Mouse (Mus musculus) heart, embryonic 13.5 days (tissue): Measurements from ENCODE around the gene Fosl2. TPM values are rescaled to one million over a fixed set of nuclear protein-coding genes. Genes with fewer than 3 reads are reported as not detected.

Source experiments
- ATAC-seq: fragments of 200-750 bp; cut with Nextera tagmentation; 2 replicates; pipeline ENCODE4 v1.8.0; 2017; ENCODE audit warnings: moderate TSS enrichment; ENCODE audit not compliant: insufficient number of reproducible peaks, low FRiP score, low TSS enrichment; ENCODE audit errors: extremely low read depth
- H3K27ac ChIP-seq: fragments of 300-500 bp; sonication (generic); replicated peaks from 2 replicates; pipeline ENCODE4 v1.5.1; 2015; ENCODE audit warnings: moderate library complexity, mild to moderate bottlenecking, inconsistent platforms
- H3K27me3 ChIP-seq: fragments of 300-500 bp; sonication (generic); replicated peaks from 2 replicates; pipeline ENCODE4 v1.6.1; 2015; ENCODE audit warnings: mild to moderate bottlenecking, inconsistent platforms
- H3K36me3 ChIP-seq: fragments of 300-500 bp; sonication (generic); 2 replicates; pipeline ENCODE4 v1.6.1; 2015; ENCODE audit warnings: mild to moderate bottlenecking, inconsistent platforms
- H3K4me1 ChIP-seq: fragments of 300-500 bp; sonication (generic); 2 replicates; pipeline ENCODE4 v1.6.1; 2015; ENCODE audit warnings: inconsistent platforms
- H3K4me2 ChIP-seq: fragments of 300-500 bp; sonication (generic); 2 replicates; pipeline ENCODE4 v1.6.1; 2015; ENCODE audit warnings: inconsistent platforms, mild to moderate bottlenecking, moderate library complexity
- H3K4me3 ChIP-seq: fragments of 300-500 bp; sonication (generic); 2 replicates; pipeline ENCODE4 v1.5.1; 2015; ENCODE audit warnings: moderate library complexity, mild to moderate bottlenecking, inconsistent platforms
- H3K9ac ChIP-seq: fragments of 300-500 bp; sonication (generic); 2 replicates; pipeline ENCODE4 v1.6.1; 2015; ENCODE audit warnings: inconsistent platforms, mild to moderate bottlenecking, moderate library complexity
- H3K9me3 ChIP-seq: fragments of 300-500 bp; sonication (generic); 2 replicates; pipeline ENCODE4 v1.6.1; 2016; ENCODE audit warnings: inconsistent platforms
- WGBS: fragments of 180-500 bp; shearing (Covaris S2); methylation state at CpG from one replicate; pipeline ENCODE4 v1.1.7; 2015; ENCODE audit warnings: mixed read lengths; 5-methylcytosine and 5-hydroxymethylcytosine counted together
- polyA plus RNA-seq: library from polyadenylated mRNA; unstranded; fragments of >200 nt; fragmentation: Nextera tagmentation; extraction: Ambion mirVana; gene quantifications from 2 replicates; pipeline ENCODE4 v1.2.1, GENCODE M21; 2015

The Fosl2 gene
- polyA plus RNA-seq, 1 experiment from 2014 or later, result 2.0 TPM

- H3K4me2 ChIP-seq, result peak overlapping the region; percentile 95
- peak overlapping the region; percentile 96 for H3K9ac ChIP-seq
- H3K27ac ChIP-seq, result peak overlapping the region; percentile 100
- peaks cover 4% of the 10 kb centered on the region; the same call in 1 of the 2 replicates for H3K27me3 ChIP-seq
- H3K4me3 ChIP-seq, result peak overlapping the region; percentile 90
- H3K4me1 ChIP-seq, result peaks cover 41% of the 10 kb centered on the region
- no peaks in the 10 kb centered on the region for H3K36me3 ChIP-seq
- 4% methylated on average over 21 of the region's 21 CpGs for WGBS
- no peak for ATAC-seq
- no peaks in the 10 kb centered on the region for H3K9me3 ChIP-seq
Observed at GRCm38 (mm10) chr5:32134051-32134732, 1.4 kb upstream of the Fosl2 start.

GRCm38 (mm10) chr5:32134903-32135335 lies 682 bp upstream of the Fosl2 start:
- Histone ChIP-seq H3K4me2 (peak overlapping the region; percentile 95), H3K9ac (peak overlapping the region; percentile 96), H3K27me3 (no peaks in the 10 kb centered on the region; the same call in 1 of the 2 replicates), H3K27ac (peak overlapping the region; percentile 100), H3K4me3 (peak overlapping the region; percentile 90), H3K4me1 (peaks cover 46% of the 10 kb centered on the region), H3K9me3 (no peaks in the 10 kb centered on the region), H3K36me3 (no peaks in the 10 kb centered on the region)
- 0% methylated on average over 28 of the region's 54 CpGs for WGBS
- ATAC-seq, result peak; percentile 38; the same call in 1 of the 2 replicates

GRCm38 (mm10) chr5:32136301-32136863 lies 781 bp downstream of the Fosl2 start:
- Histone ChIP-seq H3K27ac (peak overlapping the region; percentile 100), H3K4me1 (peaks cover 58% of the 10 kb centered on the region), H3K9ac (peak overlapping the region; percentile 96), H3K36me3 (no peaks in the 10 kb centered on the region), H3K9me3 (no peaks in the 10 kb centered on the region), H3K4me2 (peak overlapping the region; percentile 95), H3K27me3 (no peaks in the 10 kb centered on the region; the same call in 1 of the 2 replicates), H3K4me3 (peak overlapping the region; percentile 90)
- no peak for ATAC-seq
- under 1% methylated on average over 63 of the region's 63 CpGs for WGBS

- H3K4me2 ChIP-seq, result peak overlapping the region; percentile 95
- no peaks in the 10 kb centered on the region for H3K9me3 ChIP-seq
- H3K4me3 ChIP-seq, result peak overlapping the region; percentile 90
- no peaks in the 10 kb centered on the region for H3K36me3 ChIP-seq
- 1% methylated on average over 12 of the region's 12 CpGs for WGBS
- peak overlapping the region; percentile 100 for H3K27ac ChIP-seq
- H3K4me1 ChIP-seq, result peaks cover 62% of the 10 kb centered on the region
- H3K9ac ChIP-seq, result peak overlapping the region; percentile 96
- no peak for ATAC-seq
- no peaks in the 10 kb centered on the region; the same call in 1 of the 2 replicates for H3K27me3 ChIP-seq
Observed at GRCm38 (mm10) chr5:32137106-32137522, 1.5 kb downstream of the Fosl2 start.

- WGBS, result 42% methylated on average over 10 of the region's 10 CpGs
- ATAC-seq, result no peak
- Histone ChIP-seq H3K4me1 (peaks cover 69% of the 10 kb centered on the region), H3K27me3 (no peaks in the 10 kb centered on the region), H3K4me3 (peak overlapping the region; percentile 90), H3K4me2 (peak overlapping the region; percentile 95), H3K27ac (peak overlapping the region; percentile 100), H3K9me3 (no peaks in the 10 kb centered on the region), H3K9ac (peak overlapping the region; percentile 96), H3K36me3 (no peaks in the 10 kb centered on the region)
Observed at GRCm38 (mm10) chr5:32138446-32139195, 3.0 kb downstream of the Fosl2 start.

GRCm38 (mm10) chr5:32139516-32140037 lies 4.0 kb downstream of the Fosl2 start:
- ATAC-seq, result no peak
- Histone ChIP-seq H3K4me1 (peaks cover 70% of the 10 kb centered on the region), H3K4me2 (peak overlapping the region; percentile 95), H3K27ac (peak overlapping the region; percentile 100), H3K27me3 (no peaks in the 10 kb centered on the region), H3K36me3 (no peaks in the 10 kb centered on the region; the same call in 1 of the 2 replicates), H3K9ac (peak overlapping the region; percentile 96), H3K9me3 (no peaks in the 10 kb centered on the region), H3K4me3 (peak overlapping the region; percentile 90)
- WGBS, result 21% methylated on average over 9 of the region's 9 CpGs

GRCm38 (mm10) chr5:32141899-32142298 lies 6.3 kb downstream of the Fosl2 start:
- 0 out of 2 replicates have a peak overlapping the region, but pooled peaks have one; percentile 37 for H3K9ac ChIP-seq
- 79% methylated on average over 2 of the region's 2 CpGs for WGBS
- no peak overlapping the region for H3K4me3 ChIP-seq
- no peak overlapping the region for H3K4me2 ChIP-seq
- peaks cover 13% of the 10 kb centered on the region for H3K36me3 ChIP-seq
- no peaks in the 10 kb centered on the region for H3K27me3 ChIP-seq
- H3K4me1 ChIP-seq, result peaks cover 72% of the 10 kb centered on the region
- no peaks in the 10 kb centered on the region for H3K9me3 ChIP-seq
- no peak overlapping the region for H3K27ac ChIP-seq
- no peak for ATAC-seq

GRCm38 (mm10) chr5:32143433-32143970 lies 7.9 kb downstream of the Fosl2 start:
- Histone ChIP-seq H3K4me1 (peaks cover 58% of the 10 kb centered on the region), H3K27ac (peak overlapping the region; percentile 54)
- WGBS, result 53% methylated on average over 13 of the region's 13 CpGs

GRCm38 (mm10) chr5:32146281-32146680 lies 10.7 kb downstream of the Fosl2 start:
- Histone ChIP-seq H3K27ac (no peak overlapping the region), H3K4me3 (no peak overlapping the region), H3K27me3 (no peaks in the 10 kb centered on the region), H3K9ac (no peak overlapping the region), H3K4me2 (no peak overlapping the region), H3K36me3 (peaks cover 56% of the 10 kb centered on the region), H3K4me1 (peaks cover 45% of the 10 kb centered on the region), H3K9me3 (no peaks in the 10 kb centered on the region)
- WGBS, result 76% methylated on average over 6 of the region's 6 CpGs
- ATAC-seq, result no peak

More at GRCm38 (mm10) chr5:32143433-32143970, 7.9 kb downstream of the Fosl2 start:
- no peak for ATAC-seq
- 0 out of 2 replicates have a peak overlapping the region, but pooled peaks have one; percentile 3 for H3K4me3 ChIP-seq
- peaks cover 29% of the 10 kb centered on the region for H3K36me3 ChIP-seq
- no peaks in the 10 kb centered on the region for H3K9me3 ChIP-seq
- no peaks in the 10 kb centered on the region for H3K27me3 ChIP-seq
- peak overlapping the region; percentile 54; the same call in 1 of the 2 replicates for H3K9ac ChIP-seq
- H3K4me2 ChIP-seq, result peak overlapping the region; percentile 39

GRCm38 (mm10) chr5:32148593-32148992 lies 13.0 kb downstream of the Fosl2 start:
- 73% methylated on average over 4 of the region's 4 CpGs for WGBS
- no peaks in the 10 kb centered on the region for H3K9me3 ChIP-seq
- no peak overlapping the region for H3K9ac ChIP-seq
- no peak for ATAC-seq
- no peak overlapping the region for H3K4me2 ChIP-seq
- no peak overlapping the region for H3K4me3 ChIP-seq
- H3K27ac ChIP-seq, result no peak overlapping the region
- H3K27me3 ChIP-seq, result no peaks in the 10 kb centered on the region
- peaks cover 35% of the 10 kb centered on the region for H3K4me1 ChIP-seq
- H3K36me3 ChIP-seq, result peaks cover 79% of the 10 kb centered on the region

GRCm38 (mm10) chr5:32151244-32151643 lies 15.6 kb downstream of the Fosl2 start:
- Histone ChIP-seq H3K36me3 (peaks cover 94% of the 10 kb centered on the region), H3K9ac (no peak overlapping the region), H3K4me1 (peaks cover 28% of the 10 kb centered on the region), H3K27ac (no peak overlapping the region), H3K4me2 (no peak overlapping the region), H3K9me3 (no peaks in the 10 kb centered on the region), H3K4me3 (no peak overlapping the region), H3K27me3 (no peaks in the 10 kb centered on the region)
- ATAC-seq, result no peak
- WGBS, result 65% methylated on average over 4 of the region's 4 CpGs
